Mouse (Mus musculus): Measurements from ENCODE around the gene Mss51. TPM values are rescaled to one million over a fixed set of nuclear protein-coding genes. Genes with fewer than 3 reads are reported as not detected.
A peak's percentile ranks its signal among the peaks of the same experiment; 100 is the strongest.

The Mss51 gene
- polyA plus RNA-seq, 1 experiment = 0.22 TPM

GRCm38 (mm10) chr14:20479291-20480194 is 17.2 kb downstream of the Mss51 start, which contains the start of gene Anxa7:
Gene Anxa7, minus strand, starts transcription at chr14:20480133.
- peak within 1 kb of the TSS; percentile 87 for H3K4me3 ChIP-seq (ENCODE audit: low read depth, low read length)
- H3K27me3 ChIP-seq (ENCODE audit: control insufficient read depth, insufficient read depth, low read length) = no peaks in the 10 kb centered on the region
- H3K36me3 ChIP-seq (ENCODE audit: control insufficient read depth, insufficient read depth, low read length) = peaks cover 7% of the 10 kb centered on the region; the same call in 1 of the 2 replicates
- TF ChIP-seq POLR2A (IDR thresholded peaks at IDR 0.05; ENCODE audit: low read depth, low read length) (peak; percentile 70), CTCF (IDR thresholded peaks at IDR 0.05; ENCODE audit: extremely low read depth, insufficient read length, insufficient replicate concordance, low read depth, low read length) (no peak)
- peaks cover 2% of the 10 kb centered on the region for H3K4me1 ChIP-seq (ENCODE audit: control insufficient read depth, insufficient read depth, insufficient read length, low read length)
- under 1% methylated on average over 48 of the region's 48 CpGs for WGBS
- H3K27ac ChIP-seq (ENCODE audit: insufficient read depth, low read depth, low read length) = peak within 1 kb of the TSS; percentile 89

DNA sequence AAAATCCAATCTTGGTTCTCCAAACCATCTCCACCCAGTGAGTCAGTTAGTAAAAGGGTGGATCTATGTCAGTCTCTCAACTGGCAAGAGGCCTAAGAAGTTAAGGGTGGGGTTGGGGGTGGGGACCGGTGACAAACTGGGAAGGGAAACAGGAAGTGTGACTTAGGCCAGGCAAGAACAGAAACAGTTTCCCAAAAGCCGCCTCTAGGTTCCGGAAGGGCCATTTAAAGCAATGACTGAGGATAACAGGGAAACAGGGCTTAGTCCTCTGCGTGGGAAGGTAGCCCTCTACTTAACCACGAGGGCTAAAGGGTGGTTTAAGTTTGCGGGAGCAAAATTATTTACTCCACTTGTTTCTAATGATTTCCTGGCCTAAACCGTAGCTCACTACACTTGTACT is 17.9 kb downstream of the Mss51 start:
- H3K4me1 ChIP-seq (ENCODE audit: control insufficient read depth, insufficient read depth, insufficient read length, low read length) = peaks cover 2% of the 10 kb centered on the region
- peak overlapping the region; percentile 89 for H3K27ac ChIP-seq (ENCODE audit: insufficient read depth, low read depth, low read length)
- H3K27me3 ChIP-seq (ENCODE audit: control insufficient read depth, insufficient read depth, low read length) = no peaks in the 10 kb centered on the region
- peaks cover 7% of the 10 kb centered on the region; the same call in 1 of the 2 replicates for H3K36me3 ChIP-seq (ENCODE audit: control insufficient read depth, insufficient read depth, low read length)
- TF ChIP-seq CTCF (IDR thresholded peaks at IDR 0.05; ENCODE audit: extremely low read depth, insufficient read length, insufficient replicate concordance, low read depth, low read length) = no peak
- no peak for TF ChIP-seq POLR2A (IDR thresholded peaks at IDR 0.05; ENCODE audit: low read depth, low read length)
- 0% methylated on average over 7 of the region's 7 CpGs for WGBS
- peak overlapping the region; percentile 14; the same call in 1 of the 2 replicates for H3K4me3 ChIP-seq (ENCODE audit: low read depth, low read length)

DNA sequence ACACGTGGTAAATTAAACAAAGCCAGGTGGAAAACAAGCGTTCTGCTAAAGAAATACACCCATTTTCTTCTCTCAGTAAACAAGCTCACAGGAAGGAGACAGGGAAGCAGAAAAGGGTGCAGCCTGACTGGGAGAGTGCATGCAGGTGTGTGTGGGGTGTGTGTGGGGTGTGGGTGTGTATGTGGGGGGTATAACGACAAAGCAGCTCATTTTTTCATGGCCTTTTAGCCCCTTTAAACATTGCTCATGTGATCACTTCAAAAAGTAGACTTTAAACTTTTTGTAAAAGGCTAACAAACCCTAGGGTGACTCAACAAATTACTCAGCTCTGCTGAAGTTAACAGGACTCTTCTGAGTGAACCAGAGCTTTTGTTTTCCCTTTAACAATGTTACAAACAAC is 18.3 kb downstream of the Mss51 start:
- peak overlapping the region; percentile 48 for H3K4me3 ChIP-seq (ENCODE audit: low read depth, low read length)
- peaks cover 7% of the 10 kb centered on the region; the same call in 1 of the 2 replicates for H3K36me3 ChIP-seq (ENCODE audit: control insufficient read depth, insufficient read depth, low read length)
- TF ChIP-seq POLR2A (IDR thresholded peaks at IDR 0.05; ENCODE audit: low read depth, low read length) (no peak), CTCF (IDR thresholded peaks at IDR 0.05; ENCODE audit: extremely low read depth, insufficient read length, insufficient replicate concordance, low read depth, low read length) (no peak)
- H3K27ac ChIP-seq (ENCODE audit: insufficient read depth, low read depth, low read length) = peak overlapping the region; percentile 63
- peaks cover 2% of the 10 kb centered on the region for H3K4me1 ChIP-seq (ENCODE audit: control insufficient read depth, insufficient read depth, insufficient read length, low read length)
- H3K27me3 ChIP-seq (ENCODE audit: control insufficient read depth, insufficient read depth, low read length) = no peaks in the 10 kb centered on the region
- WGBS = 8% methylated on average over 3 of the region's 3 CpGs

DNA sequence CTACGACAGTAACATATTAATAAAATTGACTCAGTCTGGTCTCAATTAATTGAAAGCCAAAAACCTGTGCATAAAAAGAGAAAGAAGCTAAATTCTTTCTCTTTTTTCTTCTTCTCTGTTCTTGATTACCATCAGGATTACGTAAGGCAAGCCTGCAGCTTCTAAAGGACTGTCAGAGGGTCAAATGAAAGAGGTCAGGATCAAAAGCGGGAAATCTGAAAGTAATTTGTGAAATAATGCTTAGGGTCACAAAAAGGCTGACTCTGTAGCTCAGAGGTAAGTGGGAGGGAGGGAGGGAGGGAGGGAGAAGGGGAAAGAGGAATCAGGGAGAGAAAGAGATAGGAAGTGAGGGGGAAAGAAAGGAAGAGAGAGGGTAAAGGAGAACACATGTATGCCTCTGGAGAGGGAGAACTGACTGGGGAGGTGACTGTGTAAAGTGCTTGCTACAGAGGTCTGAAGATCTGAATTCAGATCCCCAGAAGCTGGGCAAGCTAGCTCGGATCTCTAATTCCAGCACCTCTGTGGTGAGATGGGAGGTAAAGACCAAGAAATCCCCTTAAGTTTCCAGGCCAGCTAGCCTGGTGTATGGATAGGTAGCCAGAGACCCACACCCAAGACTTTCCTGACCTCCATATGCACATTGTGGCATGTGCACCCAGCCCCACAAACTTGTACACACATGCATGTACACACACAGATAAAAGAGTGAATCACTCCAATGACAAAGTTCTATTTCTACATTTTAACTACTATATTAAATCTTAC is 19.3 kb downstream of the Mss51 start:
- H3K4me3 ChIP-seq (ENCODE audit: low read depth, low read length) = no peak overlapping the region
- WGBS = 75% methylated on average over 4 of the region's 4 CpGs
- no peaks in the 10 kb centered on the region for H3K27me3 ChIP-seq (ENCODE audit: control insufficient read depth, insufficient read depth, low read length)
- peaks cover 12% of the 10 kb centered on the region for H3K36me3 ChIP-seq (ENCODE audit: control insufficient read depth, insufficient read depth, low read length)
- TF ChIP-seq CTCF (IDR thresholded peaks at IDR 0.05; ENCODE audit: extremely low read depth, insufficient read length, insufficient replicate concordance, low read depth, low read length) (no peak), POLR2A (IDR thresholded peaks at IDR 0.05; ENCODE audit: low read depth, low read length) (no peak)
- peaks cover 2% of the 10 kb centered on the region for H3K4me1 ChIP-seq (ENCODE audit: control insufficient read depth, insufficient read depth, insufficient read length, low read length)
- no peak overlapping the region for H3K27ac ChIP-seq (ENCODE audit: insufficient read depth, low read depth, low read length)

DNA sequence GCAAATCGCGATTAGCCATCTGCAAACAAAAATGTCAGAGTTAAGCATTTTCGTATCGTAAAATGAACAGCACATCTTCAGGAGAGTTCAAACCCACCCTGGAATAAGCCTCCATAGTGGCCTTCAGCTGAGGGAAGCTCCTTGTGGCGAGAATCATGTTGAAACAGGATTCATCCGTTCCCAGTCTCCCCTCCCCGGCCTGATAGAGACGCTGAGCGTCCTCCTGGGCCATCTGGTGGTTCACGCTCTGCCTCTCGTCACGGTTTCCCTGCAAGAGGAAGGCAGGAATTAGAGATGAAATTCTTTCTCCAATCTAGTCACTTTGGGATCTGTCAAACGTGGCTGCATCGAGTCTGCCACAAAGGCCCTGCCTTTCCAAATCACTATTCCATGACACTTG is 36.5 kb downstream of the Mss51 start:
- WGBS = 89% methylated on average over 14 of the region's 14 CpGs
- Histone ChIP-seq H3K27ac (ENCODE audit: insufficient read depth, low read depth, low read length) (no peak overlapping the region), H3K4me3 (ENCODE audit: low read depth, low read length) (no peak overlapping the region), H3K27me3 (ENCODE audit: control insufficient read depth, insufficient read depth, low read length) (no peaks in the 10 kb centered on the region), H3K4me1 (ENCODE audit: control insufficient read depth, insufficient read depth, insufficient read length, low read length) (no peaks in the 10 kb centered on the region), H3K36me3 (ENCODE audit: control insufficient read depth, insufficient read depth, low read length) (peaks cover 73% of the 10 kb centered on the region)
- no peak for TF ChIP-seq CTCF (IDR thresholded peaks at IDR 0.05; ENCODE audit: extremely low read depth, insufficient read length, insufficient replicate concordance, low read depth, low read length)
- TF ChIP-seq POLR2A (IDR thresholded peaks at IDR 0.05; ENCODE audit: low read depth, low read length) = no peak

- Histone ChIP-seq H3K4me3 (ENCODE audit: low read depth, low read length) (no peak overlapping the region), H3K4me1 (ENCODE audit: control insufficient read depth, insufficient read depth, insufficient read length, low read length) (no peaks in the 10 kb centered on the region), H3K27ac (ENCODE audit: insufficient read depth, low read depth, low read length) (no peak overlapping the region), H3K36me3 (ENCODE audit: control insufficient read depth, insufficient read depth, low read length) (peaks cover 60% of the 10 kb centered on the region), H3K27me3 (ENCODE audit: control insufficient read depth, insufficient read depth, low read length) (no peaks in the 10 kb centered on the region)
- 91% methylated on average over 9 of the region's 9 CpGs for WGBS
- TF ChIP-seq POLR2A (IDR thresholded peaks at IDR 0.05; ENCODE audit: low read depth, low read length) = no peak
- no peak for TF ChIP-seq CTCF (IDR thresholded peaks at IDR 0.05; ENCODE audit: extremely low read depth, insufficient read length, insufficient replicate concordance, low read depth, low read length)
Observed at GRCm38 (mm10) chr14:20458378-20458777, 38.3 kb downstream of the Mss51 start.

Data from small intestine, adult 2 months (tissue).